Mouse (Mus musculus) spleen, adult 12 weeks (tissue): ENCODE data around the gene Mrgpra2a.
"Not testable (repeated sequence)": the region's sequence is repeated elsewhere in the genome, so short reads cannot be mapped to it uniquely, and the experiment has no call there.

Source experiments
- DNase-seq: peaks from one replicate; pipeline ENCODE4 v3.0.0; 2022; ENCODE audit warnings: low spot score

The Mrgpra2a gene

DNA sequence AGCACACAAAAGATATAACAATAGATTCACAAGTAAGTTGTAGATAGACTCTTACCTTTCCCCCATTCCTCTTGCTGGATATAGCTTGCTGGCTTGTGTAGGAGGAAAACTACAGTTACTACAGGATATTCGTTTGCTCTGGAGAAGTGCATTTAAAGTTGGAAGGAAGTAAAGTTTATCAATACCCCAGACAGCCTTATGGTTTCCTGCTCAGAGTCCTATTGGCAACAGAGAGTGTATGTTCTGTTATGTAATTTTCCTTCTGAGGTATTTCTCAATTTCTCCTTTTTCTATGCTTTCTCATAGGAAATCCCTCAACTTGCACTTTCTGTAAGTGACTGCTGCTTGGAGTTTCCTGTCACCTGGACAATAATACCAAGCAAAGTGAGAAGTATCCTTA is at the start of gene Mrgpra2a:
Gene Mrgpra2a, minus strand, starts transcription at position 125 of the 400 bp plus-strand sequence.
- not testable (repeated sequence) for DNase-seq

- not testable (repeated sequence) for DNase-seq
Observed at GRCm38 (mm10) chr7:47491266-47491665, 39.3 kb upstream of the Mrgpra2a start.

DNA sequence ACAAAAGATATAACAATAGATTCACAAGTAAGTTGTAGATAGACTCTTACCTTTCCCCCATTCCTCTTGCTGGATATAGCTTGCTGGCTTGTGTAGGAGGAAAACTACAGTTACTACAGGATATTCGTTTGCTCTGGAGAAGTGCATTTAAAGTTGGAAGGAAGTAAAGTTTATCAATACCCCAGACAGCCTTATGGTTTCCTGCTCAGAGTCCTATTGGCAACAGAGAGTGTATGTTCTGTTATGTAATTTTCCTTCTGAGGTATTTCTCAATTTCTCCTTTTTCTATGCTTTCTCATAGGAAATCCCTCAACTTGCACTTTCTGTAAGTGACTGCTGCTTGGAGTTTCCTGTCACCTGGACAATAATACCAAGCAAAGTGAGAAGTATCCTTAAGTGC is 37.5 kb upstream of the Mrgpra2a start:
- not testable (repeated sequence) for DNase-seq

DNA sequence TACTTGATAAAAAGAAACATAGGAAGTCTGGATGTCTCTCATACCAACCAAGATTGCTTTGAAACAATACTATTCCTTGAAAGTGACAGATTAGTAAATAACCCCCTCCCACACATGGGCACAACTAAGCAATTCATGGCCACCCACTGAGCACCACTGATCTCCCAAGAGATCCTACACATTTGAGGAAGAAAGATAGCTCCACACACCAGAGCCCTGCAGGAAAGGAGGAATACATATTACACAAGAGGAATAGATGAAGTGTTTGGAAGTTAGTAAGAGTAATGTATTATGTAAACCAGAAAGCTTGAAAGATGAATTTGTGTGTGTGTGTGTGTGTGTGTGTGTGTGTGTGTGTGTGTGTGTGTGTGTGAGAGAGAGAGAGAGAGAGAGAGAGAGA is 31.2 kb upstream of the Mrgpra2a start:
- not testable (repeated sequence) for DNase-seq

DNA sequence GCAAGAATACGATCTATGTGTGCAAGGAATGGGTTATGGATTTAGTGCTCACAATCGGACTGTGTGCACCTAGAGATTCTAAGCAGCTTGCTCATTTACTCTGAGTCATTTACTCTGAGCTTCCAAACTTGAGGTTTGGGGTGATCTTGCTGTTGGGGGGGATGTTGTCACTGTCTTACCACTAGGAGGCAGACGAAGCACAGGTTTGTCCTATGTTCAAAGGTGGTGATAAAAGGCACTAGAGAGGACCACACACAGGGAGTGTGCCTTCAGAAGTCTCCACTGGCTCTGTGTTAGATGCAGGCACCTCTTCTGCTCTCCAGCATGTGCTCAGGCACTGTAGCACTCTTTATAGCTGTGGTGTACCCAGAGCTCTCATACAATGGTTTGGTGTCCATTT is 22.0 kb upstream of the Mrgpra2a start:
- not testable (repeated sequence) for DNase-seq

DNA sequence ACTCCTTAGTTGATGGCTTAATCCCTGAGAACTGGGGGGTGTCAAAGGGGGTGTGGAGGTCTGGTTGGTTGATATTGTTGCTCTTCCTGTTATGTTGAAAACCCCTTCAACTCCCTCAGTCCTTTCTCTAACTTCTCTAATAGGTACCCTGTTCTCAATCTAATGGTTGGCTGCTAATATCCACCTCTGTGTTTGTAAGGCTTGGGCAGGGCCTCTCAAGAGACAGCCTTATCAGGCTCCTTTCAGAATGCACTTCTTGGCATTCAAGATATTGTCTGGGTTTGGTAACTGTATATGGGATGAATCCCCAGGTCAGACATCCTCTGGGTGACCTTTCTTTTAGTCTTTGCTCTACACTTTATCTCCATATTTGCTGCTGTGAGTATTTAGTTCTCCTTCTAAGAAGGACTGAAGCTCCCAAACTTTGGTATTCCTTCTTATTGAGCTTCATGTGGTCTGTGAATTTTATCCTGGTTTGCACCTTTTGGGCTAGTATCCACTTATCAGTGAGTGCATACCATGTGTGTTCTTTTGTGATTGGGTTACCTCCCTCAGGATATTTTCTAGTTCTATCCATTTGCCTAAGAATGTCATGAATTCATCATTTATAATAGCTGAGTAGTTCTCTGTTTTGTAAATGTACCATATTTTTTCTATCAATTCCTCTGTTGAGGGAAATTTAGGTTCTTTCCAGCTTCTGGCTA is 13.5 kb upstream of the Mrgpra2a start:
- DNase-seq, result not testable (repeated sequence)

DNA sequence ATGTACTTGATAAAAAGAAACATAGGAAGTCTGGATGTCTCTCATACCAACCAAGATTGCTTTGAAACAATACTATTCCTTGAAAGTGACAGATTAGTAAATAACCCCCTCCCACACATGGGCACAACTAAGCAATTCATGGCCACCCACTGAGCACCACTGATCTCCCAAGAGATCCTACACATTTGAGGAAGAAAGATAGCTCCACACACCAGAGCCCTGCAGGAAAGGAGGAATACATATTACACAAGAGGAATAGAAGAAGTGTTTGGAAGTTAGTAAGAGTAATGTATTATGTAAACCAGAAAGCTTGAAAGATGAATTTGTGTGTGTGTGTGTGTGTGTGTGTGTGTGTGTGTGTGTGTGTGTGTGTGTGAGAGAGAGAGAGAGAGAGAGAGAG is 6.2 kb downstream of the Mrgpra2a start:
- DNase-seq, result not testable (repeated sequence)

DNA sequence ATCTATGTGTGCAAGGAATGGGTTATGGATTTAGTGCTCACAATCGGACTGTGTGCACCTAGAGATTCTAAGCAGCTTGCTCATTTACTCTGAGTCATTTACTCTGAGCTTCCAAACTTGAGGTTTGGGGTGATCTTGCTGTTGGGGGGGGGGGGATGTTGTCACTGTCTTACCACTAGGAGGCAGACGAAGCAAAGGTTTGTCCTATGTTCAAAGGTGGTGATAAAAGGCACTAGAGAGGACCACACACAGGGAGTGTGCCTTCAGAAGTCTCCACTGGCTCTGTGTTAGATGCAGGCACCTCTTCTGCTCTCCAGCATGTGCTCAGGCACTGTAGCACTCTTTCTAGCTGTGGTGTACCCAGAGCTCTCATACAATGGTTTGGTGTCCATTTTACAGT is 15.5 kb downstream of the Mrgpra2a start:
- DNase-seq, result not testable (repeated sequence)

DNA sequence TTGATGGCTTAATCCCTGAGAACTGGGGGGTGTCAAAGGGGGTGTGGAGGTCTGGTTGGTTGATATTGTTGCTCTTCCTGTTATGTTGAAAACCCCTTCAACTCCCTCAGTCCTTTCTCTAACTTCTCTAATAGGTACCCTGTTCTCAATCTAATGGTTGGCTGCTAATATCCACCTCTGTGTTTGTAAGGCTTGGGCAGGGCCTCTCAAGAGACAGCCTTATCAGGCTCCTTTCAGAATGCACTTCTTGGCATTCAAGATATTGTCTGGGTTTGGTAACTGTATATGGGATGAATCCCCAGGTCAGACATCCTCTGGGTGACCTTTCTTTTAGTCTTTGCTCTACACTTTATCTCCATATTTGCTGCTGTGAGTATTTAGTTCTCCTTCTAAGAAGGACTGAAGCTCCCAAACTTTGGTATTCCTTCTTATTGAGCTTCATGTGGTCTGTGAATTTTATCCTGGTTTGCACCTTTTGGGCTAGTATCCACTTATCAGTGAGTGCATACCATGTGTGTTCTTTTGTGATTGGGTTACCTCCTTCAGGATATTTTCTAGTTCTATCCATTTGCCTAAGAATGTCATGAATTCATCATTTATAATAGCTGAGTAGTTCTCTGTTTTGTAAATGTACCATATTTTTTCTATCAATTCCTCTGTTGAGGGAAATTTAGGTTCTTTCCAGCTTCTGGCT is 24.0 kb downstream of the Mrgpra2a start:
- not testable (repeated sequence) for DNase-seq

- no peak for DNase-seq
Observed at GRCm38 (mm10) chr7:47410602-47411001, 41.3 kb downstream of the Mrgpra2a start.

- DNase-seq, result no peak
Observed at GRCm38 (mm10) chr7:47409545-47409944, 42.4 kb downstream of the Mrgpra2a start.

DNA sequence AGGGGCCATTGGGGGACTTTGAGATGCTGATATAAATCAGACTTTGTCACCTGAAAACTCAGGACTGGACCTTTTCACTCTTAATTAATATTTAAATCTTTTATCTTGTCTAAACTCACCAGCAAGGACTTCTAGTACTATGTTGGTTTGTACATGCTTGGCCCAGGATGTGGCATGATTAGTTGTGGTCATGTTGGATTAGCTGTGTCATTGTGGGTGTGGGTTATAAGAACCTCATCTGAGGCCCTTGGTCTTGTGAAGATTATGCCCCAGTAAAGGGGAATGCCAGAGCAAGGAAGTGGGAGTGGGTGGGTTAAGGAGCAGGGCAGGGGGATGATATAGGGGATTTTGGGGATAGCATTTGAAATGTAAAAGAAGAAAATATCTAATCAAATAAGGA is 50.8 kb downstream of the Mrgpra2a start:
- no peak for DNase-seq
